Mouse (Mus musculus) olfactory bulb, adult 2 months (tissue): Measurements from ENCODE around the gene Cox7a1.

Experiments used
- CTCF ChIP-seq: fragments of 200-500 bp; IDR thresholded peaks from 2 replicates; pipeline ENCODE4 v1.5.1; 2012; ENCODE audit warnings: low read depth, mild to moderate bottlenecking, low read length, moderate library complexity; ENCODE audit not compliant: insufficient read depth
- POLR2A ChIP-seq: fragments of 200-500 bp; IDR thresholded peaks from 2 replicates; pipeline ENCODE4 v1.6.1; 2012; ENCODE audit warnings: mild to moderate bottlenecking, low read depth, low read length, moderate library complexity; ENCODE audit not compliant: insufficient read depth

DNA sequence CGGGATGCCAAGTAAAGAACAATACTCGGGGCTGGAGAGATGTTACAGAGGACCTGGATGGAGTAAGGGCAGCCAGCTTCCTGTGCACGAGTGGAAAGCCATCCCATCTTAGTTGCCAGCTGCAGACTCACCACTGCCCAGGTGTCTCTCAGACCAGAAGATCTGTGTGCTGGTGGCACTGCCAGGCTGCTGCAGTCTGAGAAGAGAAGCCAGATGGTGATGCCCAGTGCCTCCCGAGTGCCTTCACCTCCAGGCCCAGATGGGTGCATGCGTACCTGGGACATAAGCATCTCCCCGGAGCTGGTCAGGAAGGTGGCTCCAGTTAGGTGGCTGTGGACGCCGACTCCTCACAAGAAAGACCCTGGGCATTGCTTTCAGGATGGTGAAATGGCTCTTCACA, 51.1 kb downstream of the Cox7a1 start:
- no peak for TF ChIP-seq CTCF
- no peak for TF ChIP-seq POLR2A
